Mouse (Mus musculus) bone marrow, adult 2 months (tissue): ENCODE results near the gene Iqsec2. TPM values are rescaled to one million over a fixed set of nuclear protein-coding genes. Genes with fewer than 3 reads are reported as not detected.

Source experiments
- H3K27ac ChIP-seq: fragments of 200-500 bp; 2 replicates; pipeline ENCODE4 v1.5.1; 2012; ENCODE audit warnings: low read depth, mild to moderate bottlenecking, control low read depth, inconsistent platforms, low read length; ENCODE audit not compliant: control insufficient read depth, poor library complexity, insufficient read depth
- H3K4me1 ChIP-seq: fragments of 200-500 bp; 2 replicates; pipeline ENCODE4 v1.6.1; 2011; ENCODE audit warnings: low read length; ENCODE audit not compliant: control insufficient read depth, insufficient read depth
- H3K4me3 ChIP-seq: fragments of 200-500 bp; replicated peaks from 2 replicates; pipeline ENCODE3; 2011; ENCODE audit warnings: mild to moderate bottlenecking, low read depth, low read length, control low read depth; ENCODE audit not compliant: control insufficient read depth
- CTCF ChIP-seq: fragments of 200-500 bp; IDR thresholded peaks from 2 replicates; pipeline ENCODE4 v1.5.1; 2011; ENCODE audit warnings: low read length, control low read depth; ENCODE audit not compliant: control insufficient read depth, insufficient read depth
- POLR2A ChIP-seq: fragments of 200-500 bp; IDR thresholded peaks from 2 replicates; pipeline ENCODE4 v1.6.1; 2011; ENCODE audit warnings: low read depth, mild to moderate bottlenecking, control low read depth, low read length, borderline replicate concordance; ENCODE audit not compliant: control insufficient read depth
- WGBS: fragments of 180-500 bp; shearing (Covaris S2); methylation state at CpG from one replicate; pipeline ENCODE4 v1.1.7; 2018; 5-methylcytosine and 5-hydroxymethylcytosine counted together
- polyA plus RNA-seq: library from polyadenylated mRNA; stranded (reverse); fragments of >200 nt; gene quantifications from 2 replicates; pipeline ENCODE4 v1.2.4, GENCODE M21; 2011; ENCODE audit warnings: low replicate concordance; ENCODE audit not compliant: missing spikeins, insufficient read depth, insufficient read length

Iqsec2 gene
- polyA plus RNA-seq, 1 experiment = 4.4 TPM

- Histone ChIP-seq H3K27ac (no peak overlapping the region), H3K4me3 (no peak overlapping the region), H3K4me1 (peaks cover 4% of the 10 kb centered on the region)
- WGBS = 35% methylated on average over 6 of the region's 6 CpGs
- no peak for TF ChIP-seq CTCF
- TF ChIP-seq POLR2A = no peak
These were observed 27.3 kb downstream of the Iqsec2 start for GRCm38 (mm10) chrX:152171041-152172026.

- Histone ChIP-seq H3K27ac (no peak overlapping the region), H3K4me1 (peaks cover 4% of the 10 kb centered on the region), H3K4me3 (no peak overlapping the region)
- 12% methylated on average over 3 of the region's 3 CpGs for WGBS
- no peak for TF ChIP-seq POLR2A
These were observed 28.4 kb downstream of the Iqsec2 start for GRCm38 (mm10) chrX:152172487-152172935.

DNA sequence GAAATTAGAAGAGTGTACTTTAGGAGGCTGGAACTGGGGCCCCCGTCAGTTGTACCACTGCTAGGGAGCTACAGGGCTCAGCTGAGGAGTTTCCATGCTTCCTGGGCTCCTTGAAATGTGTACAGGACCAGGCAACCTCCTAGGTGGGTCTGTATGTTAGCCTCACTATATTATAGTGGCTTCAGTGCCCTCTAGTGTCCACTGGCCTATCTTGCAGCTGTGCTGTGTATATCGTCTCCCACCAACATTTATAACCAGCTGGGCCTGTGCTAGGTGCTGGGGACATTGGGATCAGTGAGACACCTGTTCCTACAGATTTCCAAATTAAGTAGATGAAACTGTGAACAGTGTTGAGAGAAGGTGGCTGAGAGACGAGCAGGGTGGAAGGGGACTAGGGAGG lies 31.2 kb downstream of the Iqsec2 start:
- no peak for TF ChIP-seq CTCF
- no peak for TF ChIP-seq POLR2A
- H3K4me3 ChIP-seq = no peak overlapping the region
- peaks cover 2% of the 10 kb centered on the region for H3K4me1 ChIP-seq
- no peak overlapping the region for H3K27ac ChIP-seq
- WGBS = 32% methylated on average over 3 of the region's 3 CpGs

- no peak overlapping the region for H3K27ac ChIP-seq
- 90% methylated on average over 2 of the region's 2 CpGs for WGBS
- no peaks in the 10 kb centered on the region for H3K4me1 ChIP-seq
- TF ChIP-seq POLR2A = no peak
- no peak for TF ChIP-seq CTCF
- no peak overlapping the region for H3K4me3 ChIP-seq
These were observed 33.8 kb downstream of the Iqsec2 start for GRCm38 (mm10) chrX:152177897-152178296.

DNA sequence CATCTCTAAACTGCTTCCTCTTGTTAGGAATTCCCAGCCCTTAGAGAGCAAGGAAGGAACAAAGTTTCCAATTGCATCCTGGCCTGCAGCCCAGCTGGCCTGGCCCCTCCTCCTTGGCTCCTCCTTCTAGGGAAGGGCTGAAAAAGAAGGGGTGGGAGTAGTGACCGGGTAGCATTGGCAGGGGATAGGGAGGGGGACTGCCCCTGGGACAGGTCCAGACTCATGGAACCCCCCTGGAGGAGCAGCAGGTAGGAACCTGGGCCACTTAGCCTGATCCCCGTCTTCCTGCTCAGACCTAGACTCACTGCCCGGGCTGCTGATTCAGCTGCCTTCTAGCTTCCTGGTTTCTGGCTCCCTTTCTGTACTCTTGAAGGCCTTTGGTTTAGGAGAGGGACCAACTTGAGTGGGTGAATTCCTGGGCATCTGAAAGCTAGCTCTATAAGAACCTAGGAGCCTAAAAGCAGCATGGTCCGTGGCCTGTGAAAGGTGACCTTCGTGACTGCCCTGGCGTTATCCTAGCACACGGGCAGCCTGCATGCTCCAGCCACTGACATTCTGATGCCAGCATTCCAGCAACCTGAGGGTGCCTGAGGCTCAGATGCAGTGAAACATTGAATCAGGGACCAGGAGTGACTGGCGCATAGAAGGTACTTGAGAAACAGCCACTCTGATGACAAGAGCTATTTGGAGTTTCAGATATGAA lies 34.9 kb downstream of the Iqsec2 start:
- TF ChIP-seq CTCF (no peak), POLR2A (no peak)

GRCm38 (mm10) chrX:152179670-152180656 lies 35.9 kb downstream of the Iqsec2 start:
- H3K27ac ChIP-seq = no peak overlapping the region
- WGBS = 19% methylated on average over 7 of the region's 7 CpGs
- H3K4me3 ChIP-seq = no peak overlapping the region
- no peaks in the 10 kb centered on the region for H3K4me1 ChIP-seq
- TF ChIP-seq CTCF = no peak
- no peak for TF ChIP-seq POLR2A

More for the DNA sequence above, 34.9 kb downstream of the Iqsec2 start:
- Histone ChIP-seq H3K4me1 (no peaks in the 10 kb centered on the region), H3K27ac (no peak overlapping the region), H3K4me3 (peak overlapping the region; percentile 59)
- 23% methylated on average over 8 of the region's 8 CpGs for WGBS

- TF ChIP-seq POLR2A = no peak
- no peak for TF ChIP-seq CTCF
- Histone ChIP-seq H3K4me1 (no peaks in the 10 kb centered on the region), H3K27ac (no peak overlapping the region), H3K4me3 (no peak overlapping the region)
These were observed 43.1 kb downstream of the Iqsec2 start for GRCm38 (mm10) chrX:152187151-152187550.
